Mouse (Mus musculus) G1E (cell line): ENCODE results near the gene Arl2. TPM values are rescaled to one million over a fixed set of nuclear protein-coding genes. Genes with fewer than 3 reads are reported as not detected.

Experiments
- ATAC-seq: 2 replicates; pipeline ENCODE4 v1.8.0; 2016; ENCODE audit warnings: mild to moderate bottlenecking; ENCODE audit not compliant: insufficient number of reproducible peaks, poor library complexity, low FRiP score, severe bottlenecking; ENCODE audit errors: extremely low read depth
- DNase-seq: peaks from one replicate; pipeline ENCODE4 v3.0.0; 2012; ENCODE audit warnings: low spot score
- H3K27me3 ChIP-seq: 2 replicates; pipeline ENCODE4 v1.6.1; 2012; ENCODE audit warnings: mild to moderate bottlenecking, low read length, inconsistent platforms; ENCODE audit not compliant: insufficient read depth
- H3K36me3 ChIP-seq: replicated peaks from 2 replicates; pipeline ENCODE3; 2012; ENCODE audit warnings: mild to moderate bottlenecking, inconsistent platforms
- H3K4me1 ChIP-seq: 2 replicates; pipeline ENCODE4 v1.6.1; 2012; ENCODE audit warnings: low read depth, low read length, inconsistent platforms, mixed read lengths; ENCODE audit not compliant: insufficient read depth
- H3K4me3 ChIP-seq: 2 replicates; pipeline ENCODE4 v1.5.1; 2012; ENCODE audit warnings: low read depth, mild to moderate bottlenecking, inconsistent platforms, low read length, moderate library complexity, mixed read lengths
- H3K9me3 ChIP-seq: replicated peaks from 2 replicates; pipeline ENCODE4 v1.6.1; 2012; ENCODE audit warnings: inconsistent platforms
- CTCF ChIP-seq: IDR thresholded peaks from 2 replicates; pipeline ENCODE4 v1.5.1; 2012; ENCODE audit warnings: low read depth, low read length, inconsistent platforms, mixed read lengths
- GATA1 ChIP-seq: IDR thresholded peaks from 2 replicates; pipeline ENCODE4 v1.6.1; 2012; ENCODE audit warnings: borderline replicate concordance, low read length, inconsistent platforms, mixed read lengths
- GATA2 ChIP-seq: IDR thresholded peaks from 2 replicates; pipeline ENCODE4 v1.6.1; 2012; ENCODE audit warnings: low read depth, low read length, inconsistent platforms, borderline replicate concordance
- POLR2AphosphoS5 ChIP-seq: IDR thresholded peaks from 2 replicates; pipeline ENCODE4 v1.6.1; 2012; ENCODE audit warnings: low read depth, low read length, inconsistent platforms; ENCODE audit not compliant: insufficient replicate concordance
- TAL1 ChIP-seq: conservative IDR thresholded peaks from 2 replicates; pipeline ENCODE4 v1.6.1; 2012; ENCODE audit warnings: low read depth, low read length, inconsistent platforms, mixed read lengths
- polyA plus RNA-seq: library from polyadenylated mRNA; stranded (reverse); fragments of >175 nt; gene quantifications from 2 replicates; pipeline ENCODE4 v1.2.3, GENCODE M21; 2012
- total RNA-seq, 2 experiments: library from RNA; stranded (forward) in 1 of 2; stranded (reverse) in 1 of 2; fragments of 200-1000 nt in 1 of 2; fragments of >200 nt in 1 of 2; fragmentation: Nextera tagmentation in 1 of 2; gene quantifications; 2 replicates each; pipeline ENCODE4 v1.2.3; 2014 to 2017

Gene Arl2
- total and polyA plus RNA-seq, 3 experiments, result 28.5 to 76.9 (median 49.8) TPM

DNA sequence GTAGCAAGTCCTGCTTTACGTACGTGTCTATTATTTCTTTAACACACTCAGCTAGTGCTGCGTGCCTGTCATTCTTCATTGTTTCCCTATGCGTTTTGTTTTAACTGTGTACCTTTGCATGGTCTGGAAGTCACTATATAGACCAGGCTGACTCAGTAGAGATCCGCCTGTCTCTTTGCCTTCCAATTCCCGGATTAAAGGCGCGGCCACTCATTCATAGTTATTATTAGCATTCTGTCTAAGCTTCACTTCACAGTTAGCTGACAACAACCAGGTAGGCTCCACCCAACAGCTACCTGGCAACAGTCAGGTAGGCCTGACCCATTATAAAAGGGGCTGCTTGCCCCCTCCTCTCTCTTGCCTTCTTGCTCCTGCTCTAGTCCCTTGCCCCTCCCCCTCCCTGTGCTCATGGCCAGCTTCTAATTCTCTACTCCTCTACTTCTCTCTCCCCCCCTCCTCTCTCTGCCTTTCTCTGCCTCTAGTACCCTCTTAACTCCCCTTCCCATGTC is 22.6 kb downstream of the Arl2 start:
- no peak for ATAC-seq
- H3K36me3 ChIP-seq, result peaks cover 72% of the 10 kb centered on the region

DNA sequence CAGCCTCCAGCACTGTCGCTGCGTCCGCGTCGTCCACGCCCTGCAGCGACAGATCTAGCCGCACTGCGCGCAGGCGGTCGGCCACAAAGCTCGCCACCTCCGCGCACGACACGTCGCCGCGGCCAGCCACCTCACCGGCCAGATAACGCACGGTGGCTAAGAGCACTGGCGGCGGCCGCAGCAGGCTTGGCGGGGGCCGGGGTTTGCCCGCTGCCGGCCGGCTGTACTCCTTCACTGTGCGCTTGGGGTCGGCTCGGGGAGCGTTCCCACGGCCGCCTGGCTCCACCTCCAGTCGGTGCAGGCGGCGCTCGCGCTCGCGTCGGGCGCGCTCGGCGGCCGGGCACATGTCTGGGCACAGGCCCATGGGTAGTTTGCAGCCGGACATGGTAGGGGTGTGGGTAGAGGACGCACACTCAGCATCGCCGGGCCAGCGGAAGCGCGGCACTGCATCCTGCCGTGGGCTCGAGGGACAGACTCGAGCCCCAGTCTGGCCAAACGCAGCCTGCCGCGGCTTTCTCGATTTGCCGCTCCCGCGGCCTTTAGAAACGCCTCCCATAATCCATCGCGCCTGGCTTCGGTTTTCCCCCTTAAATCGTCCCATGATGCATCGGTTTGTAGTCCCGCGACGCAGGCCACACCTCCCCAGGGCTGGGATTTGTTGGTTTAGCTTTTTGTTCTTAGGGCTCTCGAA is 23.2 kb downstream of the Arl2 start, which contains the start of gene Sac3d1:
TSS of gene Sac3d1 (minus strand) at position 665 of the 691 bp plus-strand sequence.
- H3K9me3 ChIP-seq, result no peaks in the 10 kb centered on the region
- peaks cover 36% of the 10 kb centered on the region for H3K4me1 ChIP-seq
- peak; percentile 92 for DNase-seq
- no peaks in the 10 kb centered on the region for H3K27me3 ChIP-seq
- peaks cover 71% of the 10 kb centered on the region for H3K36me3 ChIP-seq
- ATAC-seq, result peak; percentile 40
- TF ChIP-seq POLR2AphosphoS5 (no peak), GATA1 (no peak), GATA2 (no peak), CTCF (no peak), TAL1 (no peak)
- peak within 1 kb of the TSS; percentile 90 for H3K4me3 ChIP-seq

More for the DNA sequence above, 22.6 kb downstream of the Arl2 start:
- no peak for TF ChIP-seq POLR2AphosphoS5
- no peak for DNase-seq
- H3K4me1 ChIP-seq, result peaks cover 37% of the 10 kb centered on the region
- no peaks in the 10 kb centered on the region for H3K27me3 ChIP-seq
- peak overlapping the region; percentile 90 for H3K4me3 ChIP-seq
- no peaks in the 10 kb centered on the region for H3K9me3 ChIP-seq

DNA sequence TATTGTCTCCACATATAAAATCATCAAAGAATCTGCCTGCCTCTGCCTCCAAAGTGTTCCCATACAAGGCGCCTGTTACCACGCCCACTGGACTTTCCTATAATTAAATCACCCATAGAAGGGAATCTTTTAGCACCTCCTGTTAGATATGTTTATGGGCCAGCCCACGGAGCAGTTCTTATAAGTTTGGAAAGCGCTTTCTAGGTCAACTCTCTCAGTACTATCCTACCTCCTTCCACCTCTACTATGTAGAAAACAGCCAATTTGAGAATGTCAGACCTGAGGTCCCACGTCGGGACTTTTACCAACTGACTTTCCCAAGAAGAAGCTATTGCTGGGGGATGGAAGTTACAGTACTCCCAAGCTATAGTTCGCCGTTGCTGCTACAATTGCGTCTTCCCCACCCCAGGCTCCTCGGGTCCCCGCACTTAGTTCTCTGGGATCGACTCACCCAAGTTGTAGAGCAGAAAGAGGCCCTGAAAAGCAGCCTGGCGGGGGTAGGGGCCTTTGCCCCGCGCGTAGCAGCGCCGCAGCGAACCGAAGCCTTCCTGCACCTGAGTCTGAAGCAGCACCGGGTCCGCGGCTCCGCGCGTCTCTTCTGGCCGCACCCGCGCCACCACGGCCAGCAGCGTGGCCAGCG is 23.9 kb downstream of the Arl2 start:
- H3K36me3 ChIP-seq, result peaks cover 75% of the 10 kb centered on the region

DNA sequence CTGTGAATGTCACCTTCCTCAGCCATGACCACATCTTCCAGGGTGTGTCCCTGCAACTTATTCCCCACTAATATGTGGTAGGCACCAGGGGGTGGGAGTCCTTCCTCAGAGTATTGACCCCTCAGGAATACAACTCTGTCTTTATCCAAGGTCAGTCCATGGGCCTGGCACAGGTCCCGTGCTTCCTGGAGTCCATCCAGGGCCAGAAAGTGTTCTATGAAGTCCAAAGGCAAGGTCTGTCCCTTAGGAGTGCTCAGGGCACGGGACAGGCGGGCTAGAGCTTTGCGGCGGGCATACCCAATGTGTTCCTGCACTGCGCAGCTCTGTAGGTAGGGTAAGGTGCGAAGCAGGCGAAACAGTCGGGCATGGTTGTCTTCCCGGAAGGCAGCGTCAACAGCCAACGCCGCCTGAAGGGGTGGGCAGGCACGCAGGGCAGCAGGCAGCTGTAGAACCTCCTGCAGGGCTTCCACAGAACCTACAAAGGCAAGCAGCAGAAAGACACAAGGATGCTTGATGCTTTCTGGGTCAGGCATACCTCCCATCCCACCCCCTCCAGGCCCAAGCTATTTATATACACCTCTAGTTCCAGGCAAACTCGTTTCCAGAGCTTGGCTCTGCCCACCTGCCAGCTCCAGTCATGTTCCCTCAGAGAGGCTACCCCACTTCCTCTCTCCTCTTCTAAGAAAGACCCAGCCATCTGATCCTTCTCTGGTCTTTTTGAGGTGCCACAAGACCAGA is 25.1 kb downstream of the Arl2 start:
- TF ChIP-seq POLR2AphosphoS5, result no peak
- TF ChIP-seq GATA2, result no peak
- no peak for TF ChIP-seq TAL1
- TF ChIP-seq CTCF, result no peak
- TF ChIP-seq GATA1, result no peak
- H3K36me3 ChIP-seq, result peaks cover 73% of the 10 kb centered on the region
- H3K9me3 ChIP-seq, result no peaks in the 10 kb centered on the region
- ATAC-seq (no peak), DNase-seq (no peak)
- H3K4me1 ChIP-seq, result peaks cover 36% of the 10 kb centered on the region
- H3K27me3 ChIP-seq, result no peaks in the 10 kb centered on the region
- H3K4me3 ChIP-seq, result peak overlapping the region; percentile 41; the same call in 1 of the 2 replicates

More for the DNA sequence above, 23.9 kb downstream of the Arl2 start:
- Histone ChIP-seq H3K4me3 (peak overlapping the region; percentile 90), H3K4me1 (peaks cover 36% of the 10 kb centered on the region), H3K27me3 (no peaks in the 10 kb centered on the region), H3K9me3 (no peaks in the 10 kb centered on the region)
- DNase-seq (peak; percentile 16), ATAC-seq (no peak)
- no peak for TF ChIP-seq POLR2AphosphoS5
- TF ChIP-seq GATA1, result no peak
- no peak for TF ChIP-seq GATA2
- TF ChIP-seq CTCF, result no peak
- no peak for TF ChIP-seq TAL1

DNA sequence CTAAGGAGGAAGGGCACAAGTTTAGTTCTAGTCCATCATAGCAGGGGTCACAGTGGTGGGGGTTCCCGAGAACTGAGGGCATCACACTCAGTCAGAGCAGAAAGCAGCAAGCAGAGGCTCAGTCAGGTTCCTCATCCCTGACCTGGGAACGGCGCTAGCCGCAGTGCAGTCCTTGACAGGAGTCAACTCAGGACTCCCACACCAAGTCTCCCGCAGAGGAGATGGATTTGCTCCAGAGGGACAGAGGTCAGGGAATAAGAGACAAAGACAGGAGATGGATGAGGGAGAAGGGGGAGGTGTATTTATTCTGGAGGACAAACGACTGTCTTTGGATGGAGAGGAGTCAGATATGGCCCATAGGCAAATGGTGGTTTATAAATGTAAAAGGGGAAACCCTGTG is 28.2 kb downstream of the Arl2 start:
- DNase-seq (no peak), ATAC-seq (no peak)
- TF ChIP-seq GATA2 (no peak), CTCF (no peak), POLR2AphosphoS5 (no peak), GATA1 (no peak)
- Histone ChIP-seq H3K36me3 (peaks cover 66% of the 10 kb centered on the region), H3K4me3 (no peak overlapping the region), H3K4me1 (peaks cover 36% of the 10 kb centered on the region), H3K9me3 (no peaks in the 10 kb centered on the region), H3K27me3 (peaks cover 2% of the 10 kb centered on the region; the same call in 1 of the 2 replicates)

DNA sequence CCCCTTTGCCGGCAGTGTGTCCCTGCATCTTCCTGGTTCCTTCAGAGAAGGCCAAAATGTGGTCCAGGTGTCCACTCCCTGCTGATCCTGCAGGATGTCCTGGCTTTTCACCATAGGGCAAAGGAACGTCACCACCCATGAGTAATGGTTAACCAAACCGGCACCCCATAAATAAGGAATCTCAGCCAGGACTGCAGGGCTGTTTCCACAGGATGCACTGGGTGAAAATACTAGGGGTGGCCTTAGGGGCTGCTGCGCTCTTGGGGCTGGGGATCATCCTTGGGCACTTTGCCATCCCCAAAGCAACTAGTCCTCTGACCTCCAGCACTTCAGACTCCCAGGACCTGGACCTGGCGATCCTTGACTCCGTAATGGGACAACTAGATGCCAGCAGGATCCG is 35.8 kb downstream of the Arl2 start, which contains the start of gene Naaladl1:
TSS of gene Naaladl1 (plus strand) at position 197 of the 400 bp plus-strand sequence.
- Histone ChIP-seq H3K4me1 (peaks cover 62% of the 10 kb centered on the region), H3K27me3 (peaks cover 2% of the 10 kb centered on the region; the same call in 1 of the 2 replicates), H3K4me3 (peak within 1 kb of the TSS; percentile 31; the same call in 1 of the 2 replicates), H3K36me3 (peaks cover 31% of the 10 kb centered on the region), H3K9me3 (no peaks in the 10 kb centered on the region)
- TF ChIP-seq GATA1, result no peak
- no peak for TF ChIP-seq TAL1
- no peak for TF ChIP-seq POLR2AphosphoS5
- TF ChIP-seq CTCF, result no peak
- no peak for TF ChIP-seq GATA2
- ATAC-seq, result no peak
- DNase-seq, result no peak
